Mouse (Mus musculus) MEL (cell line): ENCODE results near the gene Aif1l.

Experiments
- BHLHE40 ChIP-seq: IDR thresholded peaks from 2 replicates; pipeline ENCODE4 v1.6.1; 2012; ENCODE audit warnings: low read depth, mild to moderate bottlenecking, inconsistent platforms, low read length, improper control_type of control experiment, borderline replicate concordance
- CHD2 ChIP-seq: IDR thresholded peaks from 2 replicates; pipeline ENCODE4 v1.6.1; 2011; ENCODE audit warnings: low read length, improper control_type of control experiment
- CTCF ChIP-seq, 3 experiments: IDR thresholded peaks in 2 of 3; conservative IDR thresholded peaks in 1 of 3; 2 replicates each; pipeline ENCODE4 v1.5.1; 2011 to 2012; ENCODE audit warnings: low read length in 3 of 3, low read depth in 2 of 3, mild to moderate bottlenecking in 2 of 3, improper control_type of control experiment in 1 of 3, inconsistent platforms in 1 of 3, mixed read lengths in 1 of 3, moderate library complexity in 1 of 3; ENCODE audit not compliant: control insufficient read depth in 1 of 3, insufficient read depth in 1 of 3, poor library complexity in 1 of 3, severe bottlenecking in 1 of 3
- ELF1 ChIP-seq: IDR thresholded peaks from 2 replicates; pipeline ENCODE4 v1.6.1; 2014; ENCODE audit warnings: low read depth, mild to moderate bottlenecking, inconsistent platforms, low read length, improper control_type of control experiment, moderate library complexity
- EP300 ChIP-seq, 2 experiments: IDR thresholded peaks; 2 replicates each; pipeline ENCODE4 v1.6.1; 2011; ENCODE audit warnings: improper control_type of control experiment in 2 of 2, low read length in 2 of 2, low read depth in 1 of 2, mild to moderate bottlenecking in 1 of 2
- ETS1 ChIP-seq: IDR thresholded peaks from 2 replicates; pipeline ENCODE4 v1.6.1; 2012; ENCODE audit warnings: low read depth, mild to moderate bottlenecking, inconsistent platforms, low read length, improper control_type of control experiment, moderate library complexity
- GATA1 ChIP-seq: IDR thresholded peaks from 2 replicates; pipeline ENCODE4 v1.6.1; 2011; ENCODE audit warnings: low read depth, low read length, improper control_type of control experiment
- MAZ ChIP-seq: IDR thresholded peaks from 2 replicates; pipeline ENCODE4 v1.6.1; 2012; ENCODE audit warnings: low read depth, mild to moderate bottlenecking, inconsistent platforms, low read length, improper control_type of control experiment
- POLR2A ChIP-seq, 2 experiments: IDR thresholded peaks; 2 replicates each; pipeline ENCODE4 v1.6.1; 2011 to 2012; ENCODE audit warnings: low read length in 2 of 2, mild to moderate bottlenecking in 2 of 2, control low read depth in 1 of 2, improper control_type of control experiment in 1 of 2, low read depth in 1 of 2, moderate library complexity in 1 of 2; ENCODE audit not compliant: control insufficient read depth in 1 of 2, insufficient read depth in 1 of 2, poor library complexity in 1 of 2
- SIN3A ChIP-seq: IDR thresholded peaks from 2 replicates; pipeline ENCODE4 v1.6.1; 2012; ENCODE audit warnings: low read length, improper control_type of control experiment, inconsistent platforms
- USF1 ChIP-seq: IDR thresholded peaks from 2 replicates; pipeline ENCODE4 v1.6.1; 2014; ENCODE audit warnings: low read depth, mild to moderate bottlenecking, inconsistent platforms, low read length, improper control_type of control experiment, moderate library complexity
- ZC3H11A ChIP-seq: IDR thresholded peaks from 2 replicates; pipeline ENCODE4 v1.6.1; 2012; ENCODE audit warnings: low read depth, mild to moderate bottlenecking, inconsistent platforms, low read length, improper control_type of control experiment

- TF ChIP-seq CTCF (IDR thresholded peaks at IDR 0.05 in 2 of 3, conservative IDR thresholded peaks at IDR 0.05 in 1 of 3; ENCODE audit: control insufficient read depth in 1 of 3, insufficient read depth in 1 of 3, low read depth in 2 of 3, low read length in 3 of 3, poor library complexity in 1 of 3, severe bottlenecking in 1 of 3) (no peak), USF1 (no peak), POLR2A (IDR thresholded peaks at IDR 0.05; ENCODE audit: control insufficient read depth in 1 of 2, insufficient read depth in 1 of 2, low read depth in 1 of 2, low read length in 2 of 2, poor library complexity in 1 of 2) (no peak), ELF1 (no peak), GATA1 (no peak), MAZ (no peak), SIN3A (no peak), CHD2 (no peak), BHLHE40 (no peak), ZC3H11A (no peak), EP300 (IDR thresholded peaks at IDR 0.05; ENCODE audit: low read depth in 1 of 2, low read length in 2 of 2) (no peak), ETS1 (no peak)
These were observed 58.8 kb downstream of the Aif1l start for GRCm38 (mm10) chr2:32008716-32009115.
